Mouse (Mus musculus): ENCODE results near the gene Ctnnbip1. TPM values are rescaled to one million over a fixed set of nuclear protein-coding genes. Genes with fewer than 3 reads are reported as not detected.

Ctnnbip1 gene
- total RNA-seq, 2 experiments from 2014 or later: 32.2 to 34.4 TPM

DNA sequence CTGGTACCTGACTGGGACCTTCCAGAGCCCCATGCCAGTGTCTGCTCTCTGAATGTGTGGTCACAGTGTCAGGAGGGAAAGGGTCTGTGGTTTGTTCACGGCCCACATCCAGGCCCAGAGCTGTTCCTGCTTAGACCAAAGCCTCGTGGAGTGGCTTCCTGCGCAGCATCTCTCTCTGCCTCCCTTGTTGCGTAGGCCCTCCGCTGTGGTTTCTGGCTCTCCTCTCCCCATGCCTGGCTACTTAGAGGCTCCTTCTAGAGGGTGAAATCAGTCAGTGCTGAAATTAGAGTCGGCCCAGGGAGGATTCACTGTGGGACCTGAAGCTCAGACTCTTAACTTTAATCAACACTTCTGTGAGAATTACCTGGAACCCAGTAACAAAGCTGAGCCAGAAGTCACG is 35.8 kb downstream of the Ctnnbip1 start:
- Histone ChIP-seq H3K4me3 (no peak overlapping the region), H3K27ac (no peak overlapping the region)
- no peak for DNase-seq (ENCODE audit: low spot score in 2 of 2)
- TF ChIP-seq CTCF (conservative IDR thresholded peaks at IDR 0.05): no peak

DNA sequence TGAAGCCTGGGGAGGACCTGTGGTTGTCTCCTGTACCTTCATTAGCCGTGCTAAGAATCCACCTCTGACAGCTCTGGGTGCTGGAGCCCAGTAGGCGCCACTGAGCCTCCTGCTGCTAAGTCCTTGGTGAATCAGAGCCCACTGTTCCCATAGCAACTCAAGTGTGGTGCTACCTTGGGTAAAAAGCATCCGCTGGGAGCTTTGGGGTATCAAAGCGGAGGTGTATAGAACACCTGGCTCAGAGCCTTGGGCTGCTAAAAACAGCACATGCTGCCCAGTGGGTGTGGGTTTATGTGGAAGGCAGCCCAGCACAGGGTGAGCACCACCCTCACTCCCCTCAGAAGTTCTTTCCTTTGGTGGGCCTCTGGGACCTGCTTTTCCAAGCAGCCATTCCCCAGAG is 38.1 kb downstream of the Ctnnbip1 start:
- peak; percentile 33 to 66 for DNase-seq (ENCODE audit: low spot score in 2 of 2)
- no peak for TF ChIP-seq CTCF (conservative IDR thresholded peaks at IDR 0.05)
- peak overlapping the region; percentile 19; the same call in 1 of the 2 replicates for H3K27ac ChIP-seq
- H3K4me3 ChIP-seq: no peak overlapping the region

DNA sequence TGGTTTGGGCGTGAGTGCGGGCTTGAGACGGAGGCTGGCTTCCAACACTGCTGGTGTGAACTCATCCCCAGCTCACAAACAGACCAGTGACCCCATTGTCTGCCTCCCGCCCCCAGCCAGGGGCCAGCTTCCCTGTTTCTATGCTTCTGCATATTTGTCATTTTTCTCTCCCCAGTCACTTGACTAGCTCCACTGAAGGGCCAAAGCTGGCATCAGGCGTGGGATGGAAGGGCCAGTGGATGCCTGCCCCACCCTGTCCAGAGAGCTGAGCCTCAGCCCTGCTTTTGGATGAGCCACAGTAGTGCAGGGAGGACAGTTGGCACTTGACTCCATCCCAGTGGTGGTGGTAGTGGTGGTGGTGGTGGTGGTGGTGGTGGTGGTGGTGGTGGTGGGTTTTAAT is 39.9 kb downstream of the Ctnnbip1 start:
- DNase-seq (ENCODE audit: low spot score in 2 of 2): no peak
- Histone ChIP-seq H3K27ac (peak overlapping the region; percentile 32; the same call in 1 of the 2 replicates), H3K4me3 (no peak overlapping the region)
- TF ChIP-seq CTCF (conservative IDR thresholded peaks at IDR 0.05): no peak

DNA sequence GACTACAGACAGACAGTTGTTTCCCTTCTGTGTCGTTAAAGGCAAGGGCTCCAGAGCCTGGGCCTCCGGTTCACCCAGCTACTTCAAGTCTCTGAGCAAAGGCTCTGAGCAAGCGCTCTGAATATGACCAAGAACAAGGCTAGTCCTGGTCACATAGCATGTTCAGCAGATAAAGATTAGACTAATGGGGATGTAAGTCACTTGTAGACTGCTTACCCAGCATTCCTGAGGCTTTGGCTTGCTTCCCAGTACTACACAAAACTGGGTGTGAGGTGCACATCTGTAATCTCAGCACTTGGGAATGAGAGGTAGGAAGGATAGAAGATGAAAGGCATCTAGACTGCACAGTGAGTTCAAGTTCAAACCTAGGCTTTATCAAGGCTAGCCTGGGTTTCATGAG is 40.4 kb downstream of the Ctnnbip1 start:
- H3K27ac ChIP-seq: no peak overlapping the region
- DNase-seq (ENCODE audit: low spot score in 2 of 2): no peak
- TF ChIP-seq CTCF (conservative IDR thresholded peaks at IDR 0.05): no peak
- H3K4me3 ChIP-seq: no peak overlapping the region

DNA sequence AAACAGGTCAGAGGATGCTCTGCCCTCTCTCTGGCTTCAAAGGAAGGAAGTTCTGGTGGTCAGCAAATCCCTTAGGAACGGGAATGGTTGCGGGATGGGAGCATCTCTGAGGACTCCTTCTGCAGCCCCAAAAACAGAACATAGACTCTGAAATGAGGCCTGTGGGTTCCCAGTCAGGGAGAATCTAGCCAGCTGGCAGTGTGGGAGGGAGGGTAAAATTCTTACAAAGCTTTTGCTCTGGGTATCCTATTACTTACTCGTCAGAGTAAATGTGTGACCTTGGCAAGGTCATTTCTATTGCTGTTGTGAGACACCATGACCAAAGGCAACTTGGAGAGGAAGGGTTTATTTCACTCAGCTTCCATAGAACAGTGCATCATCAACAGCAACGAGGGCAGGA is 43.4 kb downstream of the Ctnnbip1 start:
- no peak for TF ChIP-seq CTCF (conservative IDR thresholded peaks at IDR 0.05)
- Histone ChIP-seq H3K27ac (peak overlapping the region; percentile 88), H3K4me3 (no peak overlapping the region)
- DNase-seq (ENCODE audit: low spot score in 2 of 2): peak in 1 of 2 experiments; percentile 62

DNA sequence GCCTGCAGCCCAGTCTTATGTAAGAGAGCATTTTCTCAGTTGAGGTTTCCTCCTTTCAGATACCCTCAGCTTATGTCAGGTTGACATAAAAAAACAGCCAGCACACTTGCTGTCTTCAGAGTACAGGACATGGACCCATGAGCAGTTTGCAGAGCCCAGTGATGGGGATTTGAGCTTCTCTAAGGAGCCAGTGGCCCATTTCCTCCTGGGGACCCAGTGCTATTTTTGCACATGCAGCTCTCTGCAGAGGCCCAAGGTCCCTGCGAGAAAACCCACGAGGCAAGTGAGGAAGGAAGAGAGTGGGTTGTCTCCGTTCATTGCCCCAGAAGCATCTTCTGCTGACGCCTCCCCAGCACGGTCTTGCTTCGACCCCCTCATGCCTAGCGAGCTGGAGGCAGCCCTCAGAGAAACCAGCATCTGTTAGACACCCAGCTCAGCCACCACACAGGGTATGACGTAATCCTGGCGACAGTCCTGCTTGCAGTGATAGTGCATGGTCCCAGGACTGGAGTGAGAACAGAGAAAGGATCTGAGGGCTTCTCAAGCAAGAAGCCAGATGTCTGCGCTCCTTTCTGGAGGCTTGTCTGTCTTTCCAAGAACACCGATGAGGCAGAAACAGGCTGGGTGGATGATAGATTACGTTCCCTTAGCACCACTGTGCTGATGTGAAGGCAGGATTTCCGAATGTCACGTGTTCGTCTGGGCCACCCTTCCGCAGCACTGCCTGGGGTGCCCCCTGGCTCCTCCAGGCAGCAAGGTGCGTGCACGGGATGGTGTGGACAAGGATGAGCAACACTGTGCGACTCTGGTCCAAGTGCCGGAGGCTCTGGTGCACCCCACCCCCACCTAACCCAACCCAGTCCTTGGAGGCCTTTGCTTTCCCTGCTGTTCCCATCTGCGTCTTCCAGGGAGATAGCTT is 44.2 kb downstream of the Ctnnbip1 start:
- Histone ChIP-seq H3K27ac (peak overlapping the region; percentile 88), H3K4me3 (peak overlapping the region; percentile 3; the same call in 1 of the 2 replicates)
- TF ChIP-seq CTCF (conservative IDR thresholded peaks at IDR 0.05): no peak
- DNase-seq (ENCODE audit: low spot score in 2 of 2): peak; percentile 62 to 73

DNA sequence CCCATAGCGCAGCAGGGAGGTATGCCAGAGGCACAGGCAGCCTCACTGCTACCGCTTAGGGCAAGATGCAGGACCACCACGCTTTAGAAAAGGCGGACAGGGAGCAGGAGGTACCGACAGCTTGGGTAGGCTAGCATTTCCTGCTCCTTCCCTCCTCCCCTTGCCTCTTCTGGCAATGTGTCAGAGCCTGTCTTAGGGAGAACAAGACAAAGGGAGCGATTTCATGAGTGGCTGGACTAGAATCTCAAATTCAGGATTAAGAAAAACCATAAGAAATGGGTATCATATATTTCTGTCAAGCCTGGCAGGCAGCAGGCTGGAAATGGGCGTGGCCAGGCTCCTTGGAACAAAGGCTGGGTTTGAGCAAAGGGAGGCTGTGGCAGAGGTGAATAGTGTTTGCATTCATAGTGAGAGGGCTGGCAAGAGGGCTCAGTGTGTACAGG is 44.9 kb downstream of the Ctnnbip1 start:
- DNase-seq (ENCODE audit: low spot score in 2 of 2): no peak

DNA sequence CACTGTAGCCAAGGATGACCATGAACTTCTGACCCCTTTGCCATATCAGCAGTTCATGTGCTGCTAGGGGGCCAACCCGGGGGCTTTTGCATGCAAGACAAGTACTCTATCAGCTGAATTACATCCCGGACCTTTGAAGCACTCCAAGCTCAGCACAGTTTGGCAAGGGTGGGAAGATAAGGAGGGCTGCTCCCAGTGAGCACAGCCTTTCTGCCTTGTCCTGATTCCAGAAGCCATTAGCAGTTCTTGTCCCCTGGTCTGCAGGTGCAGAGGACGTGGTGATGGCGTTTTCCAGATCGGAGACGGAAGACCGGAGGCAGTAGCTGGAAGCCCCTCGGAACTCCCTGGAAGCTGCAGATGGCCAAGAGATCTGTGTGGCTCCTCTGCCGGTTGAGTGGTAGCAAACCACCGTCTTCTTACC is 45.9 kb downstream of the Ctnnbip1 start:
- DNase-seq (ENCODE audit: low spot score in 2 of 2): no peak
- peak overlapping the region; percentile 88 for H3K27ac ChIP-seq
- H3K4me3 ChIP-seq: no peak overlapping the region
- no peak for TF ChIP-seq CTCF (conservative IDR thresholded peaks at IDR 0.05)

More for the DNA sequence above, 44.9 kb downstream of the Ctnnbip1 start:
- Histone ChIP-seq H3K27ac (peak overlapping the region; percentile 88), H3K4me3 (no peak overlapping the region)
- no peak for TF ChIP-seq CTCF (conservative IDR thresholded peaks at IDR 0.05)

DNA sequence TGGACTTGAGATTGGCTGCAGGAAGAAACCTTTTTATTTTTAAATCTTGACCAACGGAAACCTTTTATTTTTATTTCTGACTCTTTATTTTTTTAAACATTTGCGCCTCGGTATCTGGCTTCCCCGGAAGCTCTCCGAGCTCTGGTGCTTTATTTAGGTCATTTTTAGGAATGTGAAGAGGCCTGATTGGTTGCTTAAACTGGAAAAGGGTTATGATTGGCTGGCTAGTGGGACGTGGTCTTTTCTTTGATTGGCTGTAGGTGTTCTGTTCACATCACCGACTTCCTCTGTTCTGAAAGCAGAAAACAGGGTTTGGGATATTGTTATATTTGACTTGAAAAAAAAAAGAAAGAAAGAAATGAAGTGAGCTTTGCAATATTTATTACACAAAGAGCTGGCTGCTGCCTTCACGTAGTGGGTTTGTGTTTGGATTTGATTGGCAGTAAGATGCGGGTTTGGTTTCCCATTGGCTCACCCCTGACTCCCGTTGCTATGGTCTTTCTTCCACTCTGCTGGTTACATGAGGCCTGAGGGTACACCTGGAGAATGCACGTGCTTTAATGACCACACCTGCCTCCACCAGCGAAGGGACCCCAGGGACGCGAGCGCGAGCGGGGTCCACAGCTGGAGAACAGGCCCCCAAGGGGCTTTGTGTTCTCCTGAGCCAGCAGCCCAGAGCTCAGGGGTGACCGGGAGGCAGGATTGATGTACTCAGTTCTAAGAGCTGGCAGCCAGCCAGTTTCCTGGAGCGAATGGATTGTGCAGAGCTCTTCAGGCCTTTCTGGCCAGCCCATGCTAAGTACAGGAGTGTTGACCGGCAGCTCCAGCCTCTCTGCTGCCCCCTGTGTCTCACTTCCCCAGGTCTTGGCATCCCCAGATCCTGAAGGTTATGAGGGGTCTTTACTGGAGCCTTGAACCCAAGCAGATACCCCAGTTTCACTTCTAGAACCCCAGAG is 46.7 kb downstream of the Ctnnbip1 start:
- TF ChIP-seq CTCF (conservative IDR thresholded peaks at IDR 0.05): peak; percentile 67
- Histone ChIP-seq H3K4me3 (no peak overlapping the region), H3K27ac (peak overlapping the region; percentile 88)
- DNase-seq (ENCODE audit: low spot score in 2 of 2): peak in 1 of 2 experiments; percentile 60

DNA sequence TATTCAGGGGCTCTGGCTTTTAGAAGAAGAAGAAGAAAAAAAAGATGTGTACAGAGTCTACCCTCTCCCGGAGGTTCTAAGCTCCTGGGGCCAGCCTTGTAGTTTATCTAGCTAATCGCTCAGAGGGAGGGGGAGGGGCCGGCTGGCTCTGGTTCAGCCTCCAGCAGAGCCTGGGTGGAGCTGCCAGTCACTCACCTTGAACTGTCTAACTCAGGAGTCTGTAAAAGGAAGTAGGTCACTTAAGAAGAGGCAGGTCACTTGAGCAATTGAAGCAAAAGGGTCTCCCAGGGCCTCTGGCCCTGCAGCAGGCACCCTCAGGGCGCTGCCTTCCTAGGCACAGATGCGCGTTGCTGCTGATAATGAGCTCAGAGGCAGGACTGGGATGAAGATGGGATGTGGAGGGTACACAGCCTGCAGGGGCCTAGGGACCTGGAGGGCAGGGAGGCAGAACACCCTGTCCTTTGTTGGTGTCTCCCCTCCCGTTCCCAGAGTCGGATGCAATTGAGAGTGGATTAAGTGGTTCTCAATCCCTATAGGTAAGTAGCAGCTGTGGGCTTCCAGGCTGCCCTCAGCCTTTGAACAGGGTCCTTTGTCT is 49.5 kb downstream of the Ctnnbip1 start:
- no peak for DNase-seq (ENCODE audit: low spot score in 2 of 2)
- no peak for TF ChIP-seq CTCF (conservative IDR thresholded peaks at IDR 0.05)
- Histone ChIP-seq H3K4me3 (no peak overlapping the region), H3K27ac (no peak overlapping the region)

DNA sequence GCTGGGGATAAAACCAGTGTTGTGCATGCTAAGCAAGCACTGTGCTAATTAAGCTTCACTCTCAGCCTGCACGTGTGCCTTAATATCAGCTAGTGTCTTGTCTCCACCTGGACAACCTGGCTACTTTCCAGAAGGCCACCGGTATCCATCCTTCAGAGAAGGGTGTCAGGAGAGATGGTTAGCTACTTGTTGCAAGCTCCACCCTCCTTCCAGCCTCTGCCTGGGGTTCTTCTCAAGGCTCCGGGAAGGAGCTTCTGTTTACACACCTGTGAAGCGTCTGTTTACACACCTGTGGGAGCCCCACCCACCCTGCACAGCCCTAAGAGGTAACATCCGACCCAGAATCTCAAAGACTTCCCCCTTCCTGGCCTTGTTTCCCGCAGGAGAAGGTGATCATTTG is 50.6 kb downstream of the Ctnnbip1 start:
- Histone ChIP-seq H3K4me3 (no peak overlapping the region), H3K27ac (no peak overlapping the region)
- DNase-seq (ENCODE audit: low spot score in 2 of 2): no peak
- TF ChIP-seq CTCF (conservative IDR thresholded peaks at IDR 0.05): no peak

DNA sequence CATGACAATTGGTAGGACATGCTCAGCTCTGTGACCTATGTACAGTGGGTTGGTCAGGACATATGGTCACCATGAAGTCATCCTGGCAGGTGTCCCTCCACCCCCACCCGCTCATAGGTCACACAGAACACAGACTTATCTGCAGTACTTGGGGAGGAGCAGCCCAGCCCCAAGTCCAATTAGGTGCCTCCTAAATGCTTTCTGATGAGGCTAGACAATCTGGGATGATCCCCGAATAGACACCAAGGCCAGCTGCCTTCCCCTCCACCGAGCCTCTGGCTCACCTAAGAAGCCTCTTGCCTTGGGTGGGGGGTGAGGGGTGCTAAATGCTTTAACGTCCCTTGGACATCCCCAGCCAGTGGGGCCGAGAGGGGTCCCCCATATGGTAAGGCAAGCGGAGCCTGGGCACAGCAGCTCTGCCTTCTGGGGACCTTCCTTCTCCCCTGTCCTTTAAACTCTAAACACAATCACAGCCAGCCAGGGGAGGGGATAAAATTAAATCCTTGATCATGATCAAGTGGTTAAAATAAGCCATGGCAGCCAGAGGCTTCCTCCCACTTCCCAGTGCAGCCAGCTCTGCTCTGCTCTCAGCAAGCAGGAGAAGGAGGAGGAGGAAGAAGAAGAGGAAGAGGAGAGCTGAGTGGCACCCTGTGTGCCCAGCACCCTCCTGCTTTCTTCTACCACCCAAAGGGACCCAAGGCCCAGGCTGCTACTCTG is 51.9 kb downstream of the Ctnnbip1 start:
- DNase-seq (ENCODE audit: low spot score in 2 of 2): no peak
- TF ChIP-seq CTCF (conservative IDR thresholded peaks at IDR 0.05): no peak
- Histone ChIP-seq H3K27ac (peak overlapping the region; percentile 65), H3K4me3 (no peak overlapping the region)
